Mouse (Mus musculus): ENCODE results near the gene Psap. TPM values are rescaled to one million over a fixed set of nuclear protein-coding genes. Genes with fewer than 3 reads are reported as not detected.
A peak's percentile ranks its signal among the peaks of the same experiment; 100 is the strongest.

Gene Psap
- total and polyA plus RNA-seq, 2 experiments: 227 to 584 TPM

GRCm38 (mm10) chr10:60269141-60270064 is 8.0 kb upstream of the Psap start:
- TF ChIP-seq CTCF (IDR thresholded peaks at IDR 0.05; ENCODE audit: low read depth, low read length): no peak
- no peak for TF ChIP-seq POLR2A (IDR thresholded peaks at IDR 0.05; ENCODE audit: extremely low read depth, insufficient read depth, low read length)
- 69% methylated on average over 13 of the region's 13 CpGs for WGBS
- no peak for DNase-seq (ENCODE audit: extremely low read depth, low read depth, low spot score)
- Histone ChIP-seq H3K36me3 (ENCODE audit: control insufficient read depth, insufficient read depth, low read length) (no peaks in the 10 kb centered on the region), H3K4me1 (ENCODE audit: control insufficient read depth, insufficient read depth, low read length) (no peaks in the 10 kb centered on the region), H3K4me3 (ENCODE audit: insufficient read depth, low read depth, low read length) (no peak overlapping the region), H3K27ac (replicated peaks; ENCODE audit: insufficient read depth, low read depth, low read length) (peak overlapping the region; percentile 58), H3K27me3 (ENCODE audit: control insufficient read depth, insufficient read depth, low read length) (no peaks in the 10 kb centered on the region), H3K9ac (ENCODE audit: low read depth, low read length) (no peak overlapping the region), H3K79me2 (ENCODE audit: control insufficient read depth, insufficient read depth, low read length) (no peaks in the 10 kb centered on the region)

GRCm38 (mm10) chr10:60271015-60271414 is 6.4 kb upstream of the Psap start:
- WGBS: 64% methylated on average over 6 of the region's 6 CpGs
- Histone ChIP-seq H3K4me1 (ENCODE audit: control insufficient read depth, insufficient read depth, low read length) (no peaks in the 10 kb centered on the region), H3K27me3 (ENCODE audit: control insufficient read depth, insufficient read depth, low read length) (no peaks in the 10 kb centered on the region), H3K79me2 (ENCODE audit: control insufficient read depth, insufficient read depth, low read length) (no peaks in the 10 kb centered on the region), H3K4me3 (ENCODE audit: insufficient read depth, low read depth, low read length) (no peak overlapping the region), H3K36me3 (ENCODE audit: control insufficient read depth, insufficient read depth, low read length) (no peaks in the 10 kb centered on the region), H3K27ac (replicated peaks; ENCODE audit: insufficient read depth, low read depth, low read length) (no peak overlapping the region), H3K9ac (ENCODE audit: low read depth, low read length) (no peak overlapping the region)
- TF ChIP-seq POLR2A (IDR thresholded peaks at IDR 0.05; ENCODE audit: extremely low read depth, insufficient read depth, low read length): no peak
- no peak for TF ChIP-seq CTCF (IDR thresholded peaks at IDR 0.05; ENCODE audit: low read depth, low read length)
- DNase-seq (ENCODE audit: extremely low read depth, low read depth, low spot score): no peak

GRCm38 (mm10) chr10:60272241-60272640 is 5.2 kb upstream of the Psap start:
- no peak for TF ChIP-seq POLR2A (IDR thresholded peaks at IDR 0.05; ENCODE audit: extremely low read depth, insufficient read depth, low read length)
- no peak for TF ChIP-seq CTCF (IDR thresholded peaks at IDR 0.05; ENCODE audit: low read depth, low read length)
- H3K27ac ChIP-seq (replicated peaks; ENCODE audit: insufficient read depth, low read depth, low read length): no peak overlapping the region
- no peak for DNase-seq (ENCODE audit: extremely low read depth, low read depth, low spot score)
- 66% methylated on average over 6 of the region's 6 CpGs for WGBS
- no peak overlapping the region for H3K4me3 ChIP-seq (ENCODE audit: insufficient read depth, low read depth, low read length)
- H3K4me1 ChIP-seq (ENCODE audit: control insufficient read depth, insufficient read depth, low read length): no peaks in the 10 kb centered on the region
- H3K79me2 ChIP-seq (ENCODE audit: control insufficient read depth, insufficient read depth, low read length): no peaks in the 10 kb centered on the region
- H3K27me3 ChIP-seq (ENCODE audit: control insufficient read depth, insufficient read depth, low read length): no peaks in the 10 kb centered on the region
- no peaks in the 10 kb centered on the region for H3K36me3 ChIP-seq (ENCODE audit: control insufficient read depth, insufficient read depth, low read length)
- H3K9ac ChIP-seq (ENCODE audit: low read depth, low read length): no peak overlapping the region

GRCm38 (mm10) chr10:60273382-60273781 is 4.0 kb upstream of the Psap start:
- Histone ChIP-seq H3K4me3 (ENCODE audit: insufficient read depth, low read depth, low read length) (no peak overlapping the region), H3K9ac (ENCODE audit: low read depth, low read length) (no peak overlapping the region), H3K36me3 (ENCODE audit: control insufficient read depth, insufficient read depth, low read length) (no peaks in the 10 kb centered on the region), H3K79me2 (ENCODE audit: control insufficient read depth, insufficient read depth, low read length) (peaks cover 2% of the 10 kb centered on the region; the same call in 1 of the 2 replicates), H3K27me3 (ENCODE audit: control insufficient read depth, insufficient read depth, low read length) (no peaks in the 10 kb centered on the region), H3K4me1 (ENCODE audit: control insufficient read depth, insufficient read depth, low read length) (no peaks in the 10 kb centered on the region; the same call in 1 of the 2 replicates), H3K27ac (replicated peaks; ENCODE audit: insufficient read depth, low read depth, low read length) (no peak overlapping the region)
- peak; percentile 15 for DNase-seq (ENCODE audit: extremely low read depth, low read depth, low spot score)
- TF ChIP-seq CTCF (IDR thresholded peaks at IDR 0.05; ENCODE audit: low read depth, low read length) (no peak), POLR2A (IDR thresholded peaks at IDR 0.05; ENCODE audit: extremely low read depth, insufficient read depth, low read length) (no peak)
- WGBS: 81% methylated on average over 6 of the region's 6 CpGs

GRCm38 (mm10) chr10:60278006-60278399 is 576 bp downstream of the Psap start:
- Histone ChIP-seq H3K4me1 (ENCODE audit: control insufficient read depth, insufficient read depth, low read length) (peaks cover 36% of the 10 kb centered on the region), H3K9ac (ENCODE audit: low read depth, low read length) (peak overlapping the region; percentile 83), H3K36me3 (ENCODE audit: control insufficient read depth, insufficient read depth, low read length) (no peaks in the 10 kb centered on the region), H3K4me3 (ENCODE audit: insufficient read depth, low read depth, low read length) (peak overlapping the region; percentile 62), H3K27ac (replicated peaks; ENCODE audit: insufficient read depth, low read depth, low read length) (peak overlapping the region; percentile 90), H3K27me3 (ENCODE audit: control insufficient read depth, insufficient read depth, low read length) (no peaks in the 10 kb centered on the region), H3K79me2 (ENCODE audit: control insufficient read depth, insufficient read depth, low read length) (peaks cover 24% of the 10 kb centered on the region)
- TF ChIP-seq POLR2A (IDR thresholded peaks at IDR 0.05; ENCODE audit: extremely low read depth, insufficient read depth, low read length) (no peak), CTCF (IDR thresholded peaks at IDR 0.05; ENCODE audit: low read depth, low read length) (no peak)
- DNase-seq (ENCODE audit: extremely low read depth, low read depth, low spot score): peak; percentile 91
- WGBS: under 1% methylated on average over 13 of the region's 13 CpGs

- no peaks in the 10 kb centered on the region for H3K36me3 ChIP-seq (ENCODE audit: control insufficient read depth, insufficient read depth, low read length)
- peaks cover 31% of the 10 kb centered on the region for H3K79me2 ChIP-seq (ENCODE audit: control insufficient read depth, insufficient read depth, low read length)
- no peak overlapping the region; the same call in 1 of the 2 replicates for H3K4me3 ChIP-seq (ENCODE audit: insufficient read depth, low read depth, low read length)
- 57% methylated on average over 3 of the region's 3 CpGs for WGBS
- peaks cover 42% of the 10 kb centered on the region for H3K4me1 ChIP-seq (ENCODE audit: control insufficient read depth, insufficient read depth, low read length)
- TF ChIP-seq POLR2A (IDR thresholded peaks at IDR 0.05; ENCODE audit: extremely low read depth, insufficient read depth, low read length): no peak
- no peak for TF ChIP-seq CTCF (IDR thresholded peaks at IDR 0.05; ENCODE audit: low read depth, low read length)
- H3K27me3 ChIP-seq (ENCODE audit: control insufficient read depth, insufficient read depth, low read length): no peaks in the 10 kb centered on the region
- peak overlapping the region; percentile 11; the same call in 1 of the 2 replicates for H3K27ac ChIP-seq (replicated peaks; ENCODE audit: insufficient read depth, low read depth, low read length)
- no peak for DNase-seq (ENCODE audit: extremely low read depth, low read depth, low spot score)
- H3K9ac ChIP-seq (ENCODE audit: low read depth, low read length): peak overlapping the region; percentile 4
These were observed 1.4 kb downstream of the Psap start for GRCm38 (mm10) chr10:60278786-60279185.

Measured in liver, adult 2 months (tissue).